Mouse (Mus musculus) myocyte (in vitro differentiated cells): ENCODE data around the gene Gm26727.

Experiments
- POLR2AphosphoS2 ChIP-seq: IDR thresholded peaks from one replicate; pipeline ENCODE4 v1.6.1; 2011; ENCODE audit warnings: low read depth, control low read depth; ENCODE audit not compliant: insufficient read length
- USF1 ChIP-seq: IDR thresholded peaks from one replicate; pipeline ENCODE4 v1.6.1; 2011; ENCODE audit warnings: low read depth, mild to moderate bottlenecking, control low read depth, moderate library complexity

DNA sequence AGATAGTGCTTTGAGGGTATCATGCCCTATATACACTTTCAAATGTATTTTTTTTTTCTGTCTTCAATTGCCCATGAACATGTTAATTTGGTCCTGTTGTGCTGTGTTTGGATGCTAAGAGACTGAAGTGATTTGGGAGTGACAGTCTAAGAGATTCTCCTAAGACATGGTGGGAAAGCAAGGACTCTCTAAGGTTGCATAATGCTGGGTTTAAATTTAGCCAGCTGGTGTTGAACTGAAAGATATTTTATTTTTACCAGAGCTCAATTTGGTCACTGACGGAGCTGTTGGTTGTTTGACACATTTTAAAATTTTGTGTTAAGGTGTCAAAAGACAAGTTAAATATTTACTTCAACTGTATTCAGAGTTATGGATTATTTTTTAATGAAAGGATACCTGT, 13.8 kb upstream of the Gm26727 start:
- TF ChIP-seq USF1 (no peak), POLR2AphosphoS2 (no peak)
